In the genomic region with DNA sequence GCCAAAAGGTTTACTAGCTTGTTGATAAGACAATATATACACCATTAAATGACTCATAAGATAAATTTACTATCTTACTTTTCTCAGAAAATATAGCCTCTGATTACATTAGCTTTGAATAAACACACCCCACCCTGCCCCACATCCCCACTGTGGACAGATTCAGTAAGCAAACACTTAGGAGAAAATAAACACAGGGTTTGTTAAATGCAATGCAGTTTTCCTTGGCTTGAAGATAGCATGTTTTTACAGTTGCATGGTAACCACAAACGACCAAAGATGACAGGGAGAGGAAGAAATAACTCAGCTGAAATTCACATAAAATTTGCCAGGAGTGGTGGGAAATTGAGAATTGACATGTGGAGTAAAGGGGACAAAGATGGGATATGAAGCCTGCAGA, we compare ENCODE assay signal across 1 mouse cellular context.
TF ChIP-seq lines count a peak whose summit lies in the region.

No protein-coding gene starts in this region.

TF ChIP-seq in MEL, 35 proteins besides CTCF, POLR2A, EP300 and RAD21:
- TF ChIP-seq RCOR1 (IDR thresholded peaks at IDR 0.05; ENCODE audit: low read depth, low read length), result 0 out of 2 replicates have a peak, but pooled peaks have one; percentile 12
- no peak for TF ChIP-seq CHD2 (IDR thresholded peaks at IDR 0.05; ENCODE audit: low read length)
- no peak for TF ChIP-seq TCF12 (IDR thresholded peaks at IDR 0.05; ENCODE audit: low read depth, low read length)
- no peak for TF ChIP-seq POLR2AphosphoS5 (IDR thresholded peaks at IDR 0.05; ENCODE audit: borderline replicate concordance, low read depth, low read length)
- TF ChIP-seq UBTF (IDR thresholded peaks at IDR 0.05; ENCODE audit: borderline replicate concordance, insufficient read depth, low read depth, low read length), result no peak
